Mouse (Mus musculus) megakaryocyte, embryonic 14.5 days (primary cell): ENCODE results near the gene 2210016F16Rik. TPM values are rescaled to one million over a fixed set of nuclear protein-coding genes. Genes with fewer than 3 reads are reported as not detected.

Source experiments
- H3K27me3 ChIP-seq: replicated peaks from 2 replicates; pipeline ENCODE3; 2012; ENCODE audit warnings: inconsistent platforms
- H3K36me3 ChIP-seq: replicated peaks from 2 replicates; pipeline ENCODE3; 2012; ENCODE audit warnings: low read length, inconsistent platforms, mixed read lengths
- H3K4me1 ChIP-seq: 2 replicates; pipeline ENCODE4 v1.6.1; 2012; ENCODE audit warnings: inconsistent platforms
- H3K4me3 ChIP-seq: replicated peaks from 2 replicates; pipeline ENCODE3; 2012; ENCODE audit warnings: moderate library complexity, mild to moderate bottlenecking, inconsistent platforms
- H3K9me3 ChIP-seq: 2 replicates; pipeline ENCODE4 v1.6.1; 2012; ENCODE audit warnings: inconsistent platforms
- FLI1 ChIP-seq: IDR thresholded peaks from 2 replicates; pipeline ENCODE4 v1.6.1; 2012; ENCODE audit warnings: low read length, inconsistent platforms, mixed read lengths
- GATA1 ChIP-seq: IDR thresholded peaks from 3 replicates; pipeline ENCODE4 v1.6.1; 2012; ENCODE audit warnings: mixed read lengths, low read length, inconsistent platforms, borderline replicate concordance
- polyA plus RNA-seq: library from polyadenylated mRNA; stranded (reverse); fragments of >175 nt; gene quantifications from 2 replicates; pipeline ENCODE4 v1.2.3, GENCODE M21; 2012; ENCODE audit warnings: low replicate concordance; ENCODE audit not compliant: insufficient read depth

Gene 2210016F16Rik
- polyA plus RNA-seq, 1 experiment, result 3.2 TPM

DNA sequence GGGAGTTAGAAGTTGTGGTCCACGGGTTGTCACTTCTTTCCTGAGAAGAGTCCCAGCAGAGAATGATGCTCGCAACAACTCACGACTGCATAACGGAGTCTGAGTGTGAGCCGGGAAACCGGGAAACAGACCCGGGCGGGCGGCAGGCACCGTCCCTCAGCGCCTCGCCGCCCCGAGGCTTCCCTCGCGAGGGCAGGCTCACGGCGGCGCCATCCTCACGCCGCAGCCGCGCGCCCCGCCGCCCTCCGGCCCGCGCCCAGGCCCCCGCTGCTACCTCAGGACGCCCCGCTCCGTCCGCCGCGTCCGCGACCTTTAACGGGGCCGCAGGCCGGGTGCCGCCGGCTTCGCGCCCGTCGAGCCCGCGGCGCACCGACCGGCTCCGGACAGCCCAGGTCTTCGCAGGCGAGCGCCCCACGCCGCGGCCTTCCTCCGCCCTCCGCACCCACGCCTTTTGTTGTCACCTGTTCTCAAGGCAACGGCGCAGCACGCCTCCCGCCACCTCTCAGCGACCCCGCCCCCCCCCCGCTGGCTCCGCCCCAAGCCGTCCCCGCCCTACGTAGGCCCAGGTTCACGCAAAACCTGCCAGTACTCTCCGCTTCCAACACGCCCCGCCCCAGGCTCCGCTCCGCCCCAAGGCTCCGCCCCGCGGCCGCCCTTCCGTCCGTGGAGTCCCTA is 26.3 kb downstream of the 2210016F16Rik start, which contains the start of gene Kif27:
TSS of gene Kif27 (minus strand) at position 494 of the 675 bp plus-strand sequence.
- peaks cover 17% of the 10 kb centered on the region for H3K9me3 ChIP-seq
- peak within 1 kb of the TSS; percentile 91 for H3K4me3 ChIP-seq
- peaks cover 10% of the 10 kb centered on the region for H3K4me1 ChIP-seq
- TF ChIP-seq GATA1 (no peak), FLI1 (no peak)
- H3K27me3 ChIP-seq, result peaks cover 47% of the 10 kb centered on the region
- no peaks in the 10 kb centered on the region for H3K36me3 ChIP-seq

DNA sequence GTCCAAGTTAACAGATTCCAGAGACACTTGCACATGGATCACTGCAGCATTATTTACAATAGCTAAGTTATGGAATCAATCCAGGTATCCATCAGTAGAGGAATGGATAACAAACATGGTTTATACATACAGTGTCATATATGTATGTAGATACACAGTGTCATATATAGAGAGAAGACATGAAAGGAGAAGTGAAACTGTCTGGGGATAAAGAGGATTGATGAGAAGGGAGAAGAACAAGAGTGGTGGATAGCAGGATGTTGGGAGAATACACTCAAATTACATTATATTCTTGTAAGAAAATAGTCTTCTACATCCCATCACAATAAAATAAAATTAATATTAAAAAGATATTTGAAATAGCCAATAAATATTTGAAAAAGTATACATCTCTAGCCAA is 32.0 kb downstream of the 2210016F16Rik start:
- H3K4me1 ChIP-seq, result no peaks in the 10 kb centered on the region
- TF ChIP-seq FLI1, result no peak
- H3K4me3 ChIP-seq, result no peak overlapping the region
- H3K36me3 ChIP-seq, result no peaks in the 10 kb centered on the region
- H3K9me3 ChIP-seq, result peaks cover 11% of the 10 kb centered on the region
- H3K27me3 ChIP-seq, result peaks cover 26% of the 10 kb centered on the region

GRCm38 (mm10) chr13:58350606-58351005 is 34.4 kb downstream of the 2210016F16Rik start:
- TF ChIP-seq FLI1 (no peak), GATA1 (no peak)
- no peaks in the 10 kb centered on the region for H3K36me3 ChIP-seq
- no peak overlapping the region for H3K4me3 ChIP-seq
- no peaks in the 10 kb centered on the region for H3K4me1 ChIP-seq
- peaks cover 8% of the 10 kb centered on the region for H3K27me3 ChIP-seq
- H3K9me3 ChIP-seq, result peaks cover 13% of the 10 kb centered on the region

- peaks cover 4% of the 10 kb centered on the region for H3K27me3 ChIP-seq
- no peaks in the 10 kb centered on the region for H3K36me3 ChIP-seq
- no peaks in the 10 kb centered on the region for H3K4me1 ChIP-seq
- no peak overlapping the region for H3K4me3 ChIP-seq
- peaks cover 7% of the 10 kb centered on the region for H3K9me3 ChIP-seq
- TF ChIP-seq GATA1 (no peak), FLI1 (no peak)
Measured at GRCm38 (mm10) chr13:58344505-58344904, 40.5 kb downstream of the 2210016F16Rik start.

GRCm38 (mm10) chr13:58337456-58337855 is 47.6 kb downstream of the 2210016F16Rik start:
- Histone ChIP-seq H3K9me3 (0 out of 2 replicates have a peak, but pooled peaks cover 6% of the 10 kb centered on the region), H3K36me3 (no peaks in the 10 kb centered on the region), H3K4me1 (no peaks in the 10 kb centered on the region), H3K27me3 (peaks cover 23% of the 10 kb centered on the region), H3K4me3 (no peak overlapping the region)
- TF ChIP-seq GATA1 (no peak), FLI1 (no peak)

DNA sequence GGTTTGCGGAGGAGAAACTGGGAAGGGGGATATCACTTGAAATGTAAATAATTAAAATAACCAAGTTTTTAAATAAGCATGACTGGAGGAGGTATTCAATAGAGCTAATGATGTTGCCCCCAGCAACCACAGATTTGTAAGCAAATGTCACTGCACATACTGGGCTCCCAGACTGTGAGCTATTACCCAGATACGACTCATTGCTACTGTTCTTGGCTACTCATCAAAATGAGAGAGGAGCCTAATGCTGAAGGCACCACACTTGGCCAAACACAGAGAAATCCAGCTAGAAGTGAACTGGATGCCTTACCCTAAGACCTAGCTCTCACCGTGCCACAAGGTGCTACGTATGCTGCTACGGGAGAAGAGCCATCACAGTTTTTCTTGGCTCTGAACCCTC is 50.9 kb downstream of the 2210016F16Rik start:
- Histone ChIP-seq H3K4me1 (no peaks in the 10 kb centered on the region), H3K27me3 (peaks cover 29% of the 10 kb centered on the region), H3K4me3 (no peak overlapping the region), H3K9me3 (0 out of 2 replicates have a peak, but pooled peaks cover 6% of the 10 kb centered on the region), H3K36me3 (no peaks in the 10 kb centered on the region)
- TF ChIP-seq GATA1, result no peak
- TF ChIP-seq FLI1, result no peak

Other genes starting within 250 kb of the 2210016F16Rik start
- gene Idnk, start 227.6 kb downstream of the 2210016F16Rik start, polyA plus RNA-seq, result 3.4 and 15.6 TPM in 2 replicates
- 33.9 and 40.9 TPM in 2 replicates for gene Ubqln1, start 169.6 kb downstream of the 2210016F16Rik start, polyA plus RNA-seq
- gene Gkap1, start 109.5 kb downstream of the 2210016F16Rik start, polyA plus RNA-seq, result 0.86 TPM in 1 of 2 replicates, not detected in the other
- gene Kif27, start 26.1 kb downstream of the 2210016F16Rik start, polyA plus RNA-seq, result not detected in 2 replicates
- gene Rmi1, start 17.0 kb upstream of the 2210016F16Rik start, polyA plus RNA-seq, result 0.42 and 2.8 TPM in 2 replicates
- gene Hnrnpk, start 18.1 kb upstream of the 2210016F16Rik start, polyA plus RNA-seq, result 91.3 and 488 TPM in 2 replicates
- gene Slc28a3, start 225.7 kb upstream of the 2210016F16Rik start, polyA plus RNA-seq, result 0.07 TPM in 1 of 2 replicates, not detected in the other